Mouse (Mus musculus): ENCODE measurements around the gene Bet1l.

Gene Bet1l

GRCm38 (mm10) chr7:140833341-140833740 lies 24.0 kb downstream of the Bet1l start:
- DNase-seq (ENCODE audit: low spot score in 2 of 2), result no peak

- no peak for DNase-seq (ENCODE audit: low spot score in 2 of 2)
Observed at GRCm38 (mm10) chr7:140831447-140831846, 25.9 kb downstream of the Bet1l start.

GRCm38 (mm10) chr7:140828171-140828881 lies 29.1 kb downstream of the Bet1l start:
- peak; percentile 65 to 68 for DNase-seq (ENCODE audit: low spot score in 2 of 2)

GRCm38 (mm10) chr7:140822731-140823130 lies 34.6 kb downstream of the Bet1l start:
- DNase-seq (ENCODE audit: low spot score in 2 of 2), result no peak

- DNase-seq (ENCODE audit: low spot score in 2 of 2), result peak; percentile 76 to 78
Observed at GRCm38 (mm10) chr7:140821653-140822329, 35.6 kb downstream of the Bet1l start, which contains the start of gene Zfp941. Zfp941 (minus strand) TSS chr7:140822178.

GRCm38 (mm10) chr7:140821305-140821652 lies 36.1 kb downstream of the Bet1l start:
- peak in 1 of 2 experiments; percentile 69 for DNase-seq (ENCODE audit: low spot score in 2 of 2)

GRCm38 (mm10) chr7:140820173-140820572 lies 37.2 kb downstream of the Bet1l start:
- no peak for DNase-seq (ENCODE audit: low spot score in 2 of 2)

GRCm38 (mm10) chr7:140812850-140813249 lies 44.5 kb downstream of the Bet1l start:
- no peak for DNase-seq (ENCODE audit: low spot score in 2 of 2)

- DNase-seq (ENCODE audit: low spot score in 2 of 2), result no peak
Observed at GRCm38 (mm10) chr7:140811714-140812113, 45.7 kb downstream of the Bet1l start.

- DNase-seq (ENCODE audit: low spot score in 2 of 2), result no peak
Observed at GRCm38 (mm10) chr7:140810496-140810895, 46.9 kb downstream of the Bet1l start.

- peak; percentile 67 to 79 for DNase-seq (ENCODE audit: low spot score in 2 of 2)
Observed at GRCm38 (mm10) chr7:140805704-140806103, 51.7 kb downstream of the Bet1l start.
